Mouse (Mus musculus): Measurements from ENCODE around the gene Mat1a.

Mat1a gene

GRCm38 (mm10) chr14:41137006-41137405 is 32.2 kb downstream of the Mat1a start:
- no peak for DNase-seq (ENCODE audit: extremely low spot score, low spot score)

GRCm38 (mm10) chr14:41140686-41141085 is 35.9 kb downstream of the Mat1a start:
- no peak for DNase-seq (ENCODE audit: extremely low spot score, low spot score)

- DNase-seq (ENCODE audit: extremely low spot score, low spot score) = no peak
Observed at GRCm38 (mm10) chr14:41146035-41146434, 41.2 kb downstream of the Mat1a start.

GRCm38 (mm10) chr14:41146922-41147321 is 42.1 kb downstream of the Mat1a start:
- no peak for DNase-seq (ENCODE audit: extremely low spot score, low spot score)

GRCm38 (mm10) chr14:41147356-41147755 is 42.5 kb downstream of the Mat1a start:
- DNase-seq (ENCODE audit: extremely low spot score, low spot score) = no peak

GRCm38 (mm10) chr14:41151220-41151898 is 46.5 kb downstream of the Mat1a start, which contains the start of gene Mbl1:
Gene Mbl1, plus strand, starts transcription at chr14:41151458.
- no peak for DNase-seq (ENCODE audit: extremely low spot score, low spot score)

- no peak for DNase-seq (ENCODE audit: extremely low spot score, low spot score)
Observed at GRCm38 (mm10) chr14:41160076-41160475, 55.2 kb downstream of the Mat1a start.

GRCm38 (mm10) chr14:41160743-41161142 is 55.9 kb downstream of the Mat1a start:
- DNase-seq (ENCODE audit: extremely low spot score, low spot score) = no peak

- peak; percentile 21 for DNase-seq (ENCODE audit: extremely low spot score, low spot score)
Observed at GRCm38 (mm10) chr14:41162663-41163062, 57.8 kb downstream of the Mat1a start.

GRCm38 (mm10) chr14:41167278-41167677 is 62.4 kb downstream of the Mat1a start:
- no peak for DNase-seq (ENCODE audit: extremely low spot score, low spot score)

- no peak for DNase-seq (ENCODE audit: extremely low spot score, low spot score)
Observed at GRCm38 (mm10) chr14:41168567-41168966, 63.7 kb downstream of the Mat1a start.

GRCm38 (mm10) chr14:41170514-41170913 is 65.7 kb downstream of the Mat1a start:
- DNase-seq (ENCODE audit: extremely low spot score, low spot score) = no peak
